In genomic region chr3:85148038-85148550, GRCm38 (mm10) we compare ENCODE assay signal across 24 mouse cellular contexts.
A peak's percentile ranks its signal among the peaks of the same experiment; 100 is the strongest.
DNase-seq lines count a peak whose midpoint lies in the region; ATAC-seq and TF ChIP-seq lines count a peak whose summit lies in the region.
"Had no signal": no experiment of that assay in that cellular context is flagged by ENCODE, and none has a peak within 500 bp of the region (broad histone marks: within the 10 kb centered on the region; RNA-seq: fewer than 3 reads in every experiment).

No protein-coding gene starts in this region.

- WGBS in forebrain, postnatal 0 days, result 69% methylated on average over 6 of the region's 6 CpGs
- WGBS in forebrain, embryonic 12.5 days, result 87% methylated on average over 6 of the region's 6 CpGs
- 77% methylated on average over 6 of the region's 6 CpGs for WGBS in lung, postnatal 0 days

- TF ChIP-seq CTCF in forebrain, postnatal 0 days (IDR thresholded peaks at IDR 0.05; ENCODE audit: low read depth), result no peak
- no peak for TF ChIP-seq CTCF in left cerebral cortex, adult 2 months (IDR thresholded peaks at IDR 0.05)
- no peak for TF ChIP-seq CTCF in lung, postnatal 0 days (IDR thresholded peaks at IDR 0.05)

- H3K9me3 ChIP-seq in forebrain, postnatal 0 days (ENCODE audit: low read length), result no peaks in the 10 kb centered on the region
- no peaks in the 10 kb centered on the region for H3K9me3 ChIP-seq in forebrain, embryonic 12.5 days
- no peaks in the 10 kb centered on the region for H3K9me3 ChIP-seq in lung, postnatal 0 days (ENCODE audit: low read length)
- H3K9me3 ChIP-seq: embryonic facial prominence, embryonic 10.5 days; embryonic facial prominence, embryonic 12.5 days; G1E had no signal

- no peak overlapping the region for H3K4me3 ChIP-seq in forebrain, postnatal 0 days (ENCODE audit: low read depth, low read length)
- H3K4me3 ChIP-seq in forebrain, embryonic 12.5 days (replicated peaks), result no peak overlapping the region
- H3K4me3 ChIP-seq in left cerebral cortex, adult 2 months, result no peak overlapping the region
- H3K4me3 ChIP-seq in lung, postnatal 0 days (ENCODE audit: low read depth, low read length), result no peak overlapping the region
- H3K4me3 ChIP-seq: embryonic facial prominence, embryonic 10.5 days; embryonic facial prominence, embryonic 12.5 days had no signal

- peak overlapping the region; percentile 50; the same call in 1 of the 2 replicates for H3K27ac ChIP-seq in forebrain, postnatal 0 days (ENCODE audit: low read depth, low read length)
- no peak overlapping the region for H3K27ac ChIP-seq in forebrain, embryonic 12.5 days
- H3K27ac ChIP-seq in left cerebral cortex, adult 2 months, result peak overlapping the region; percentile 88
- H3K27ac ChIP-seq in lung, postnatal 0 days (ENCODE audit: low read length), result no peak overlapping the region
- H3K27ac ChIP-seq: embryonic facial prominence, embryonic 10.5 days; embryonic facial prominence, embryonic 12.5 days had no signal

- DNase-seq in forebrain, postnatal 0 days, result peak; percentile 7
- no peak for DNase-seq in left cerebral cortex, adult 2 months (ENCODE audit: extremely low spot score in 1 of 2, low spot score in 2 of 2)
- no peak for DNase-seq in left cerebral cortex, postnatal 4 days
- peak; percentile 47 for DNase-seq in telencephalon, adult 2 months (ENCODE audit: low read depth, low spot score)
- DNase-seq in lung, postnatal 0 days (ENCODE audit: low spot score), result no peak
- DNase-seq: adrenal gland, adult 8-10 months; adrenal gland, postnatal 14 days; adrenal gland, postnatal 36 days; B cell, adult 2 months; cerebellum, adult 11 months; cerebellum, adult 18-20 months; cerebellum, adult 8-10 months; cerebellum, adult 9-11 months; cerebellum, postnatal 14 days; cerebellum, postnatal 36 days had no signal

- no peaks in the 10 kb centered on the region for H3K27me3 ChIP-seq in forebrain, postnatal 0 days (ENCODE audit: insufficient read depth, low read length)
- no peaks in the 10 kb centered on the region for H3K27me3 ChIP-seq in forebrain, embryonic 12.5 days
- no peaks in the 10 kb centered on the region for H3K27me3 ChIP-seq in lung, postnatal 0 days (replicated peaks; ENCODE audit: insufficient read depth, low read length)
- H3K27me3 ChIP-seq: embryonic facial prominence, embryonic 12.5 days had no signal

- intact Hi-C loops in left cerebral cortex, adult 2 months (cut with DNase I), result loop anchor here (5.0 to 10.0 kb wide), 5 partner anchors 149 to 377 kb away; no protein-coding TSS in a partner anchor
- intact Hi-C loops in left cerebral cortex, postnatal 4 days (cut with DNase I), result loop anchor here (10.0 kb wide), 1 partner anchor 173 kb away; no protein-coding TSS in a partner anchor

- H3K36me3 ChIP-seq in forebrain, postnatal 0 days (ENCODE audit: insufficient read depth), result no peaks in the 10 kb centered on the region
- no peaks in the 10 kb centered on the region for H3K36me3 ChIP-seq in forebrain, embryonic 12.5 days (replicated peaks)
- H3K36me3 ChIP-seq in lung, postnatal 0 days (ENCODE audit: insufficient read depth, low read length), result no peaks in the 10 kb centered on the region
- H3K36me3 ChIP-seq: embryonic facial prominence, embryonic 10.5 days; embryonic facial prominence, embryonic 12.5 days; G1E had no signal

- ATAC-seq in forebrain, postnatal 0 days, result peak; percentile 66
- ATAC-seq in forebrain, embryonic 12.5 days (ENCODE audit: low FRiP score), result no peak
- no peak for ATAC-seq in lung, postnatal 0 days
- ATAC-seq: activated CD4-positive, CD25-positive, alpha-beta regulatory T cell, adult 4 months; CD4-positive, CD25-positive, alpha-beta regulatory T cell, adult 4 months; forebrain, embryonic 14.5 days; forebrain, embryonic 16.5 days; Patski had no signal

- no peak overlapping the region for H3K9ac ChIP-seq in forebrain, postnatal 0 days
- no peak overlapping the region for H3K9ac ChIP-seq in forebrain, embryonic 12.5 days
- H3K9ac ChIP-seq in lung, postnatal 0 days (replicated peaks; ENCODE audit: low read depth), result no peak overlapping the region
- H3K9ac ChIP-seq: embryonic facial prominence, embryonic 12.5 days had no signal

- no peak overlapping the region for H3K4me2 ChIP-seq in forebrain, postnatal 0 days (ENCODE audit: low read depth)
- no peak overlapping the region for H3K4me2 ChIP-seq in forebrain, embryonic 12.5 days
- no peak overlapping the region for H3K4me2 ChIP-seq in lung, postnatal 0 days (replicated peaks; ENCODE audit: low read depth, low read length)
- H3K4me2 ChIP-seq: embryonic facial prominence, embryonic 12.5 days had no signal

- 0 out of 2 replicates have a peak, but pooled peaks cover 4% of the 10 kb centered on the region for H3K4me1 ChIP-seq in forebrain, postnatal 0 days (ENCODE audit: insufficient read depth)
- no peaks in the 10 kb centered on the region for H3K4me1 ChIP-seq in forebrain, embryonic 12.5 days
- H3K4me1 ChIP-seq in lung, postnatal 0 days (ENCODE audit: insufficient read depth, low read depth, low read length), result no peaks in the 10 kb centered on the region
- H3K4me1 ChIP-seq: embryonic facial prominence, embryonic 10.5 days; embryonic facial prominence, embryonic 12.5 days had no signal

- no peak for TF ChIP-seq EP300 in lung, postnatal 0 days (IDR thresholded peaks at IDR 0.05)

Comparison
In these comparisons a context has a peak if more than half of its experiments do, and no peak if none do; other contexts are left out.
1. H3K27ac ChIP-seq: peak in forebrain, postnatal 0 days (single experiment) and left cerebral cortex, adult 2 months (single experiment); none in forebrain, embryonic 12.5 days (single experiment) and lung, postnatal 0 days (single experiment).
2. DNase-seq: peak in forebrain, postnatal 0 days (single experiment) and telencephalon, adult 2 months (single experiment); none in left cerebral cortex, adult 2 months (0 of 2), left cerebral cortex, postnatal 4 days (single experiment) and lung, postnatal 0 days (single experiment).